Mouse (Mus musculus) heart, postnatal 25 days (tissue): ENCODE measurements at regions not wholly inside any gene's neighbourhood (a gene's known extent, or its start where the extent isn't known, plus 50 kb on each side); places are given as distances from the start of the nearest gene placed in this dataset.
A peak's percentile ranks its signal among the peaks of the same experiment; 100 is the strongest.

Experiments
- DNase-seq: peaks from one replicate; pipeline ENCODE4 v3.0.0; 2022; ENCODE audit warnings: low spot score
- intact Hi-C: fragments of 180-260 bp; cut with DNase I; formaldehyde crosslinking; loops from one replicate; pipeline ENCODE4 v1.15.1; 2025

DNA sequence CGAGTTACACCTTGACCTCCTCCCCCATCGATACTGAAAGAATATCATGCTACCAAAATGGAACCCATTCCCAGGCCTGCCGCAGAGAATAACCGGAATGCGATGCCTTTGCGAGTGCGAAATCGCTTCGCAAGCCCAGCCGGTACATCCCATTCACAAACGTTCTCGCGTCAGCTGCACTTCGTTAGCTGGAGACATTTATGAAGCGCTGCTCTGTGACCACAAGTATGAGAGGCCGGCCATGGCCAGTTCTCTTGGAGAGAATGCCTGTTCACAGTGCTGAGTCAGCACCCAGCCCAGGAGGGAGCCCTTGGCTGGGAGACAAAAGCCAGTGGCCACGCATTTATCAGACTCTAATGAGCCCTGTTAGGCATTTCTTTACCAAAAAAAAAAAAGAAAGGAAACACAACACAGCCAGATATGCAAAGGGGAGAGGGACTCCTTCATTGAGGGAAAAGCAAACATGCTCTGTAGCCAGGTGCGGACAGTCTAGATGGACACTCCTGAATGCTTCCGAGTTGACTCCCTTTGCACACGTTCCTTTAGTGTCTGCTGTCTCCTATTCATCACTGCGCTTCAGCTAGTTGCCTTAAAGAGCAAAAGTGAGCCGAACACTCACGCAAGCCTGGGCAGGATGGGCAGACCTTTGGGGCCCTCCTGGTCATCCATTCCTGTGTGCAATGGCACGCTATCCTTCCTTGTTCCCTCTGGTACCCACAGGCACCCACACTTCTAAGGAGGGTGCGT, 131.4 kb downstream of the Ackr3 start:
- DNase-seq = peak; percentile 8
- intact Hi-C loops = no loop called here

DNA sequence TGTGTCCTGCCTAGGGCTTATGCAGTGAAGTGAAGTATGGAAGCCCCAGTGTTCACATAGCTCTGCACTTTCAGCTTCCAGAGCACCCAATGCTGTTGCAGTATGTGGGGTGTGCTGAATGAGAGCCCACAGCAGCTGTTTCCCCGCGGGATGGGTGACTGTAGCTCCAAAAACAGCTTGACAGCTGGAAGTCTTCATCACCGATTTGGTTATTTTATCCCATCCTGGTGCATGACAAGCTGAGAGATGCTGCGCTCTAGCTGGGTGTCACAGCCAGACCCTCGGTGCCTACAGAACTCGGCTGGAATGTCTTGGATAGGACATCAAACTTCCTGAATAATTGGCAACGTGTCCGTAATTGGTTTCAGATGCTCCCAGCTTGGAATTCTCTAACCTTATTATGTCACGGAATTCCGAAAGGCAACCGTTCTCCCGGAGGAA, 134.1 kb downstream of the Ackr3 start:
- no peak for DNase-seq
- intact Hi-C loops = no loop called here

DNA sequence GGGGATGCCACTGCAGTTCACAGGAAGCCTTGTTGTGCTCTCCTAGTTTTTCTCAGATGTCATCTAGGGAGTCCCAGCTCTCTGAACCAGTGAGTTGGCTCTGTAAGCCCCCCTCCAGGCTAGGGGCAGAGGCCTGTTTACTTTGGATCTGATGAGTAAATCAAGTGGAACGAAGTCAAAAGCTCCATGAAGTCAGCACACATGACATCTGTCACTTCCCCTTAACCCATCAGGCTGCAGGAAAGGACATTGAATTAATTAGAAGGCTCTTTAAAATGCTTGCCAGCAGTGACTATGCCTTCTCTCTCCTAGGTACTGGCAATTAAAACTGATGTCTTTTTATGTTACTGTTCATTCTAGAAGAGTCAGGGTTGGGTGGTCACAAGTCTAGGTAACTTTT, 138.6 kb downstream of the Ackr3 start:
- intact Hi-C loops = no loop called here
- no peak for DNase-seq

DNA sequence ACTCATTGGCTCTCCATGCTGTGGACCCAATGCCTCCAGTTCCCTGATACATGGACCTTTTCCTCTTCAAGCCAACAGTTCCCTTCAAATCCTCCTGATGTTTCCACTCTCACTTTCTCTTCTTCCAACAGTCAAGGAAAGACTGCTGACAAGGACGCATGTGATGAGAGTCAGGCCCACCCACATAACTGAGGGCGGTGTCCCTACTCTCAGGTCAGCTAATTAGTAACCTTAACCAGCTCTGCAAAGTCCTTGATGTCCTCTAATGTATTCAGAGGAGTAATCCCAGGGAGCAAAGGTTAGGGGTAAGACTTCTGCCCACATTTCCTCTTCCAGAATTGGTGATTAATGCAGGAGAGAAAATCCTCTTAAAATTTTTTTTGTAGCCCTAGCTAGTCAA, 139.7 kb downstream of the Ackr3 start:
- intact Hi-C loops = no loop called here
- no peak for DNase-seq

DNA sequence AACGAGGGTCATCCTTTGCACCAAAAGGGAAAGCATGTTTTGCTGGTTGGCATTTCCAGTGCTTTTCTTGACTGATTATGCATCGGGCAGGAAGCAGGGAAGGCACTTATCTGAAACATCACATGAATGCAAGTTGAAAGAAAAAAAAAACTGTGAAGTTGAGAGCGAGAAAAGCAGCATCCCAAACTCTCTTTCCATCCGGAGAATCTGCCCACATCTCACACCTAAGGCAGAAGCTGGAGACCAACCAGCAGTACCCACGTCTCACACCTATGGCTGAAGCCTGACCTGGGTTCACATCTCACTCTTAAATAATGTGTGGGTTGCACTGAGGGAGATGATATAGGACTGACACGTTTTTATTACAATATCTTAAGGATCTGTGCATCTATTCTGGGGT, 143.3 kb downstream of the Ackr3 start:
- intact Hi-C loops = no loop called here
- DNase-seq = no peak

DNA sequence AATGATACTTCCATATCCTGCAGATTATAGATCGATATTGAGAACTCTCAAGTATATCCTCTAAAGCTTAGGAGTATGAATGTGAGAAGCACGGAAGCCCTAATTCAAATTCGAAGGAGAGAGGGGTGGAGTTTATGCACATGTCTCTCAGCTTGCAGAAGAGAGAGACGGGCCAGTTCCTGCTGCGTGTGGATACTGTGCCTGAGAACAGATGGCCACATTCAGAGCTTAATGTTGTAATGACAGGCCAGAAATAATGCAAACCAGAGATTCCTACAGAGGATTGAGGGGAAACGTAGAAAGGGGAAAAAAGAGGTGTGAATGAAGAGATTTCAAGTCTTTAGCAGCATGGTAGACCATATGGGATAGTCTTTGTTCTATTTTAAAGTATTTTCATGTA, 145.8 kb downstream of the Ackr3 start:
- intact Hi-C loops = no loop called here
- DNase-seq = no peak

DNA sequence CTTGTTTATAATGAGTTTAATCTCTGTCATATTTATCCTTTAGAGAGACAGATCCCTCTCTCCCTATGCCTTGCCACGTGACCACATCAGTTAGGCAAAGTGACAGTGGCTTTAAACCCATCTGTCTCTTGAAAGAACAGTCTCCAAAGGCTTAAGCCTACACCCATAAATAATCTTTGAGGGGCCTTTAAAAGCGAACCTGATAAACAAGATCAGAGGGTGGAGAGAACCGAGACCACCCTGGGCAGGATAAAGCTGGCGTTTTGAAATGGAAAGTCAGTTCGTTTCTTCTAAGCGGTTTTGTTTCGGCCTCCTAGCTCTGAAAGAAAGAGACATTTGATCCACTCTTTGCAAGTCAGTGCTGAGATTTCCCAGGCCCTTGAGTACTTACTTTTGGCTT, 149.5 kb downstream of the Ackr3 start:
- no peak for DNase-seq
- intact Hi-C loops = no loop called here

DNA sequence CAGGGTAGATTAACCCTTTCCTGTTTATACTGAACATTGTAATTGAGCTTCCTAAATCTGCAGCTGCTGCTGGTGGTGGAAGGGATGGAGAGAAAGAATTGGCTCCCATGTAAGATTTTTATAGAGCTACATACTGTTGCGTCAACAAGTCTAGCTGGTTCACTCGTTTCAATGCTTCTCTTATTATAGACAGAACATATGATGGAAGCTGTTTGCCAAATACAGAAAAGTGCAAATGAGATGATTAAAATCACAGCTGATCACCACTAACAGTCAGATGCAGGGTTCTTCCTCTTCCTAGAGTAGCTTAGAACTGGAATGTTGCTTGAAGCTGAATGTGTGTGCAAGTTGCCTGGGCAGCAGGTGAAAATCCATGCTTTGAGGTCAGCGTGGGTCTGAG, 152.8 kb downstream of the Ackr3 start:
- intact Hi-C loops = no loop called here
- DNase-seq = no peak

DNA sequence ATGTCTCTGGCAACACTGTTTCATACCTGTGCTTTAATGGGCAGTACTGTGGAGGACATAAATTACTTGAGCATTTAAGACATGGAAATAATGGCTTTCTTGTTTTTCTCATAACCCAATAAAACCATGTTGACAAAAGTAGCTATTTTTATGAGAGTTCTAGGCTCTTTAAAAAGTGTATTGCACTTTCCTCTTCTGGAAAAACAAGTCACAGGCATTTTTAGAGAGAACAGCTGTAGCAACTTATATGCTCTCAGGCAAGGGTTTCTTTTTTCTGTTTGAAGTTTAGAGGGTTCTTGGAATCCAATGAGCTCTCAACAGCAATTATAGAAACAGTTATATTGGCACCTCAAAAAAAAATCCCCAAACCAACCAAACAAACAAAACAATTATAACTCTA, 153.6 kb downstream of the Ackr3 start:
- no peak for DNase-seq
- intact Hi-C loops = no loop called here

DNA sequence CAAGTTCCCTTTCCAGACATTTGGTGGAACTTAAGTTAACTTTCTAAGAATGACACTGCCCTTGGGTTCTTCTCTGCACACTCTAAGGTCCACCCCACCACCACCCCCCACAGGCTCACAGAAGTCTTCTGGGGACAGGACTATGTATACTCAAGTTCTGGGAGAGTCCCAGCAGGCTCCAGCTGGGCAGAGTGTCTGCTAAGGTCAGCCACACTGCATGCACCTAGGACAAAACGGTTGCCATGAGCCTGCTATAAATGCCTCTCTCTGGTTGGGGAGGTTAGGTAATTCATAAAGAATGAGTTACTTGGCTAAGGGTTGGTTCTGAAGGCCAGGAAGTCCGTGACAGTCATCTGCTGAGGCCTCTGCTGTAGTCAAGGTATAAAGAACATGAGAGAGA, 155.2 kb downstream of the Ackr3 start:
- DNase-seq = no peak
- intact Hi-C loops = no loop called here

DNA sequence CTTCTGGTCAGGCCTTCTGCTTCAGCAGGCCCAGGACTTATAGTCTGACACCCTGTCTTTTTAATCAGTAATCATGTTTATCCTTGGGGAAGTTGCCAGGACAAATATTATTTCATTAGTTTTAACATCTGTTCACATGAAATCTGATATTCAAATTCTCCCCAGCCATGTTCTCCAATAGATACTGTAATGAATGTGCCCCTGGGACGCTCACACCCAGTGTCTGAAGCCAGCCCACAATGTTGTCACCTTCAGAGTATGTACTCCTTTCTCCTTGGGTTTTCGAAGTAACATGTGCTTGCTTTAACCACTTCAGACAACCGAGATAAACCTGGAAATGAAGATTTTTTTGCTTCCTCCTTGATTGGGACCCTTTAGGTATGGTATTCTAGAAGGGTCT, 156.3 kb downstream of the Ackr3 start:
- intact Hi-C loops = no loop called here

DNA sequence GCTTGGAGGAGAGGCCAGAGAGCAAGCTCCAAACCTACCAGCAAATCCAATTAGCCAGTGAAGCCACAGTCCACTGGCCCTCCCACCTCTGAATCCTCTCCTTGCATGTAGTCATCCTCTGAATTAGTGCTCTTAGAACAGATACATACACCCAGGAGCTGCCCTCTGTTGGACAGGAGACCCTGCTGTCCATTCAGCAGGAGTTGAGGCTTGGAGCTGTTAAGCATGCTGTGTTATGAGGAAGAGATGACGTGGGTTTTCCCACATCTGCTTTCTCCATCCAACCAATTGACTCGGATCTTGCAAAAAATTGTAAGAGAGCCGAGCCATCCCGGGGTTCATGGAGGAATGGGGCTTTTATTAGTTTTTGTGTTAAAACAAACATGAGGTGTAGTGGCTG, 160.7 kb downstream of the Ackr3 start:
- intact Hi-C loops = no loop called here
- no peak for DNase-seq

More for the DNA sequence above, 156.3 kb downstream of the Ackr3 start:
- no peak for DNase-seq

DNA sequence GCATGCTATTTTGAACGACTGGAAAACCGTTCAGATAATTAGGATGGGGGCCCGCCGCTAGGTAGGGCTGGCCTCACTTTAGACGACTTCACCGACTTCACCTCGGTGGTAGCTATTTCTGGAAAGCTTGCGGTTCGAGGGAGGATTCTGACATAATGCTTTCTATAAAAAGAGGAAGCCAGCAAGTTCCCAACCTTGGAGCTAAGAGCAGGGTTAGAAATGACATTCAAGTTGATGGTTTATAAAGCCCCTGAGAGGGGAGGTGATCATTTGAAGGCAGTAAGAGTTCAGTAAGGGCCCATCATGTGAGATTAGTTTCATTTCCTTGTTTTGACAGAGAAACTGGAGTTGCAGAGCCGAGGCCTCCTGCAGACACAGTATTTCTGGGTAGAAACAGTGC, 164.8 kb downstream of the Ackr3 start:
- intact Hi-C loops = loop anchor here (2.0 to 5.0 kb wide), 2 partner anchors 166 to 219 kb away; partner anchors contain the start of gene Ackr3
- DNase-seq = no peak

DNA sequence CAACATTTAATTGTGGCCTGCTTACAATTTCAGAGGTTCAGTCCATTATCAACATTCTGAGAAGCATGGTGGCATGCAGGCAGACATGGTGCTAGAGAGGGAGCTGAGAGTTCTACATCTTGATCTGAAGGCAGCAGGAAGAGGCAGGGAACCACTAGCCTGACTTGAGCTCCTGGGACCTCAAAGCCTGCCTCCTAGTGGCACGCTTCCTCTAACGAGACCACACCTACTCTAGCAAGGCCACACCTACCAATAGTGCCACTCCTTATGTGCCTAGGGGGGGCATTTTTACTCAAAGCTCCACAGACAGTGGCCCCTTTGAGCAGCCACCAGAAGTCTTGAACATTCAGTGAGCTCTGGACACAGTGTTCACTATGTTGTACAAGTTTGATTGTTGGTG, 165.5 kb downstream of the Ackr3 start:
- intact Hi-C loops = loop anchor here (2.0 to 5.0 kb wide), 2 partner anchors 166 to 218 kb away; partner anchors contain the start of gene Ackr3
- DNase-seq = no peak

DNA sequence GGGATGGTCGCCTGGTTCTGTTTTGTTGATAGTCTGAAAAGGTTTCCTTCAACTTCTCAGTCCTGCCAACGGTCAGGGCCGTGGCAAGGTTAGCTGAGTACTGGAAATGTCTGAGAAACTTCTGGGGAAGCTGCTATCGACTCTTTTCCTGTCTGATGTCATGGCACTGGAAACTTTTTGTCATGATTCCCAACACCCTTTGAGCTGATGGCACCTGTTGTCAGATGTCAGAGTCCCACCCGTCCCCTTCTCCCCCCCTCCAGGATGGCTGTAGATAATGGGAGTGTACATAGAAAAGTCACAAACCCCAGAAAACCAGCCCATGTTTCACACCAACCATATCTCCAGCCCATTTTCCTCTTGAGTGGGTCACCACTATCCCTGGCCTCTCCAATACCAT, 167.0 kb downstream of the Ackr3 start:
- intact Hi-C loops = no loop called here
- DNase-seq = no peak

DNA sequence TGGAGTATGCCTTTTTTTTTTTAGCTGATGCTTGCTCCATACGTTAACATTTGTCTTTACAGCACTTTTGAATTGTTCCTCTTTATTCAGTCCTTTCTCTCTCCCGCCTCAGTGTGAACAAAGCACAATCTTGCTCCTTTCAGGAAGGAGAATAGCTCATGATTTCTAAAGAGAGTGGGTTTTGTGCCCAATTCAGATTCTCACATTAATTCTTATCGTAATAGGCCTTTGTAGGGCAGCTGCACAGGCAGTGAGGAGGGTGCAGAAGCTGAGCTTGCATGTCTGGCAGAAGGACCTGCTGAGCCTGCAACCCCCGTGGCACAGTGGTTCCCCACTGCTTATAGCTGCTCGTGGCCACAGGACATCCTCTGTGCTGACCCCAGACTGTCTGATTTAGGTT, 169.2 kb downstream of the Ackr3 start:
- no peak for DNase-seq
- intact Hi-C loops = no loop called here

DNA sequence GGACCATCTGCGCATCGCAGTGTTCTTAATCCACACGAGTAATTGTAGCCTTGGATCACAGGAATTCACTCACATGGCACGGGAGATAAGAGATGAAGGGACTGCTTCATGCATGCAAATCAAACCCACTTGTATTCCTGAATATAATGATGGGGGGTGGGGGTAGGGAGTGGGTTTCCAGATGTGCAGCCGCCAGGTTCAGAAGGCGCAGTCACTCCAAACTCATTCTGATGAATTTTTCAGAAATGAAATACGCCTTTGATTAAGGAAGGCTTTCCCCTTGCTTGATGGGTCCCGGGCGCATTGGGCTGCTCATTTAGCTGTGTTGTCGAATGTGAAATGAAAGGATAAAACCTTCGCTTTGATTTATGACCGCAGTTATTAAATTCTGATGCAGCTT, 170.7 kb downstream of the Ackr3 start:
- no peak for DNase-seq
- intact Hi-C loops = no loop called here

DNA sequence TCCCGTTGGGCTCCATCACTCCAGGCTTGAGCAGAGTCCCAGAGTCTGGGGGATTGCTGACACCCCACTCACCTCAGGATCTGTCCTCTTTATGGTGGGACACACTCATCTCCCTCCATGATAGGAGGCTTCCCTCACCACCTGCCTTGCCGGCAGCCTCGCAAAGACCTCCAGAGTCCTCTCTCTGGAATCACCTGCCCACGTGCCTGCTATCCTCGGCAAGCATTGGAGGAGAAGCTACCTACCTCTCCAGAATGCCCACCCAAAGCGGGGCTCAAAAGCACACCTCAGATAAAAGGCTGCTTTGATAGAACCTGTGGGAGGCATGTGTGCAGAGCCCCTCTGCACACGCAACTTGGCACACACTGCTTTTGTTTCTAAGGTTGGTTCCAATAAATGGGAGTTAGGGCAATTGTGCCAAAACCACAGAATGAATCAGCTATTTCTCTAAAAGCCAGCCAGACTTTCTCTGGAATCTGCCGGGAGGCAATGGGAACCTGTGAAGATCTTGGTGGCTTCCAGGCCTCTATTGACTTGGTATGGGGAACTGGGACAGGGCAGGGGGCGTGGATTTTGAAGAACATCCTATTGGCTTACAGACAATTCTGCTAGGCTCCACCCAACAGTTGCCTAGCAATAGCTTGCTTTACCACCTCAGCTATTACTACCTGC, 176.4 kb downstream of the Ackr3 start:
- DNase-seq = no peak
- intact Hi-C loops = no loop called here

DNA sequence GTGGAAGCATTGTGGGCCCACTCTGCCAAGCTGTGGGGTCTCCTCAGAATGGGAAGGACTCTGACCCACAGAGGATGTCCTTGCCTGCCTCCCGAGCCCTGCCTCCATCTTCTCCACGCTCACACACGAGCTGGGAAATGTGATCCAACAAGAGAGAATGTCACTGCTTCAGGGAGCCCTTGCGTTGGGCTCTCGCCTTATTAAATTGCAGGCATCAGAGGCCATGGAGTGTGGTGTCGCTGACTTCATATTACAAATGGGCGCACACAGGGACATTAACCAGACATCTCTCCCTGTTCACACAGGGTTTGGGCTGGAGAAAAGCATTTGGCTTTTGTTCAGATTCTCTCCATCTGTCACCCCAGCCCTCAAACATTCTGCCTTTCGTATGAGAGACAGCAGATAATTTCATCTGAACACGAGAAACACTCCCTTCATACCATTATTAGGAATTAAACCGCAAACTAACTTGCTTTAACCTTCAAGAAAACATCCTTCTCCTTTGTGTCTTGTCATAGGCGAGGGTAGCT, 179.2 kb downstream of the Ackr3 start:
- no peak for DNase-seq
- intact Hi-C loops = no loop called here

DNA sequence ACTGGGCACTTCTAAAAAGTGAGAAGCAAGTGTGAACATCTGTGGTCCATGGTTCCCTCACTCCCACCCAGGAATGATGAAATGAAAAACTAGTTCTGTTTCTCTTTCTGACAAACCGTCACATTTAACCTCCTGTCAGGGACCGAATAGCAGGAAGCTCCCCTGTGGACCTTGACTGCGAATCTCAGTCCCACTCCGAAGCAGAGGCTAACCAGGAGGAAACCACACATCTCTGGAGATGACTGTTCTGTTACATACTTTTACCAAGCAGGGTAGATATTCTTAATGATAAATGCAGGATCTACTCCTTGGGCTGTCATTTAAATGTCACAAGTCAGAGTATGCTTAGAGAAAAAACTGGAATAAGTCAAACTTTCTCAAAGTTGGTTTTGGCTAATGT, 181.2 kb downstream of the Ackr3 start:
- intact Hi-C loops = no loop called here

DNA sequence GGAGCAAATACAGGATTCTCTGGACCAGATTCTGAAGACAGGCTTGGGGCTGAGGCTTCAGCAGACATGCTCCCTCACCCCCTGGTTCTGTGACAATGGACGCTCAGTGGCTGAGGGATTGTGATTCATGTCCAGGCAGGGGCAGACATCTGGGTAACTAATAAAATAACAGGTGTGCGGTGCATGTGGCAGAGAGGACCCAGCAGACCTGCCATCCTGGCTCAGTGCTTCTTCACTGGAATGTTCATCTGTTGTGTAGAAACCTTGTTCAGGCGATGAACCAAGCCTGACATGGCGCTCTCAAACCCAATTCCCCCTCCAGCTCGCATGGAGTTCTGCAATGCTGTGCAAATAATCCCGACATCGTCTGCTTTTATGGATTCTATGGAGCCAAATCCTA, 183.0 kb downstream of the Ackr3 start:
- intact Hi-C loops = no loop called here
- DNase-seq = no peak

More for the DNA sequence above, 181.2 kb downstream of the Ackr3 start:
- DNase-seq = no peak
